Comparison of ENCODE assay signal across 13 mouse cellular contexts in genomic region chr15:82917965-82918364, GRCm38 (mm10).
DNase-seq lines count a peak whose midpoint lies in the region; ATAC-seq and TF ChIP-seq lines count a peak whose summit lies in the region.
"Had no signal": no experiment of that assay in that cellular context is flagged by ENCODE, and none has a peak within 500 bp of the region (broad histone marks: within the 10 kb centered on the region; RNA-seq: fewer than 3 reads in every experiment).

No protein-coding gene starts in this region.

- peaks cover 41% of the 10 kb centered on the region for H3K4me1 ChIP-seq in embryonic facial prominence, embryonic 14.5 days (ENCODE audit: control insufficient read depth, insufficient read depth, low read length)
- H3K4me1 ChIP-seq in hindbrain, embryonic 14.5 days (replicated peaks; ENCODE audit: control insufficient read depth, insufficient read depth, low read length): peaks cover 64% of the 10 kb centered on the region
- H3K4me1 ChIP-seq in neural tube, embryonic 15.5 days: peaks cover 79% of the 10 kb centered on the region
- H3K4me1 ChIP-seq in lung, adult 2 months (ENCODE audit: control insufficient read depth, insufficient read depth, low read length): peaks cover 4% of the 10 kb centered on the region; the same call in 1 of the 2 replicates

- no peak overlapping the region for H3K4me3 ChIP-seq in layer of hippocampus, adult 2 months
- H3K4me3 ChIP-seq in embryonic facial prominence, embryonic 14.5 days (ENCODE audit: low read depth, low read length): no peak overlapping the region
- H3K4me3 ChIP-seq in hindbrain, embryonic 14.5 days (replicated peaks; ENCODE audit: low read length): no peak overlapping the region
- H3K4me3 ChIP-seq in neural tube, embryonic 15.5 days (replicated peaks): no peak overlapping the region
- H3K4me3 ChIP-seq in lung, adult 2 months (replicated peaks; ENCODE audit: extremely low read depth, low read depth, low read length): no peak overlapping the region
- H3K4me3 ChIP-seq: liver, embryonic 13.5 days; myocyte had no signal

- H3K36me3 ChIP-seq in embryonic facial prominence, embryonic 14.5 days (ENCODE audit: control insufficient read depth, insufficient read depth, low read length): no peaks in the 10 kb centered on the region
- H3K36me3 ChIP-seq in hindbrain, embryonic 14.5 days (replicated peaks; ENCODE audit: control insufficient read depth, insufficient read depth): no peaks in the 10 kb centered on the region
- no peaks in the 10 kb centered on the region for H3K36me3 ChIP-seq in neural tube, embryonic 15.5 days
- H3K36me3 ChIP-seq: heart, embryonic 10.5 days; liver, embryonic 13.5 days had no signal

- ATAC-seq in embryonic facial prominence, embryonic 14.5 days (ENCODE audit: low read depth): no peak
- ATAC-seq in hindbrain, embryonic 14.5 days (ENCODE audit: low FRiP score): no peak
- no peak for ATAC-seq in neural tube, embryonic 15.5 days (ENCODE audit: low FRiP score)
- ATAC-seq: Patski had no signal

- TF ChIP-seq CTCF in layer of hippocampus, adult 2 months (conservative IDR thresholded peaks at IDR 0.05): peak; percentile 24; the same call in 1 of the 2 replicates
- no peak for TF ChIP-seq CTCF in lung, adult 2 months (IDR thresholded peaks at IDR 0.05; ENCODE audit: insufficient read depth, low read length)

- H3K27me3 ChIP-seq in embryonic facial prominence, embryonic 14.5 days (replicated peaks; ENCODE audit: control insufficient read depth, insufficient read depth, low read length): peaks cover 4% of the 10 kb centered on the region; the same call in 1 of the 2 replicates
- peaks cover 21% of the 10 kb centered on the region; the same call in 1 of the 2 replicates for H3K27me3 ChIP-seq in hindbrain, embryonic 14.5 days (ENCODE audit: control insufficient read depth, insufficient read depth, low read length)
- peaks cover 21% of the 10 kb centered on the region for H3K27me3 ChIP-seq in neural tube, embryonic 15.5 days (replicated peaks)

- H3K9me3 ChIP-seq in embryonic facial prominence, embryonic 14.5 days (ENCODE audit: control insufficient read depth, low read length): no peaks in the 10 kb centered on the region
- no peaks in the 10 kb centered on the region for H3K9me3 ChIP-seq in hindbrain, embryonic 14.5 days (ENCODE audit: control insufficient read depth, low read length)
- H3K9me3 ChIP-seq in neural tube, embryonic 15.5 days (replicated peaks): no peaks in the 10 kb centered on the region
- H3K9me3 ChIP-seq: heart, embryonic 10.5 days; liver, embryonic 13.5 days had no signal

- no peak for DNase-seq in layer of hippocampus, adult 2 months (ENCODE audit: low spot score in 2 of 2)
- no peak for DNase-seq in layer of hippocampus, postnatal 25 days (ENCODE audit: extremely low spot score in 1 of 2, low spot score in 1 of 2)
- no peak for DNase-seq in embryonic facial prominence, embryonic 14.5 days (ENCODE audit: low spot score)
- DNase-seq in hindbrain, embryonic 14.5 days (ENCODE audit: low spot score): no peak
- DNase-seq in lung, adult 2 months: no peak
- DNase-seq in B cell, adult 2 months: no peak
- DNase-seq: kidney, postnatal 25 days; liver, embryonic 13.5 days; spleen, adult 18-20 months had no signal

- TF ChIP-seq POLR2A in lung, adult 2 months (IDR thresholded peaks at IDR 0.05; ENCODE audit: borderline replicate concordance, extremely low read depth, low read depth, low read length): no peak

- H3K4me2 ChIP-seq in embryonic facial prominence, embryonic 14.5 days (ENCODE audit: low read depth, low read length): peak overlapping the region; percentile 43
- H3K4me2 ChIP-seq in hindbrain, embryonic 14.5 days (replicated peaks): peak overlapping the region; percentile 47
- peak overlapping the region; percentile 54 for H3K4me2 ChIP-seq in neural tube, embryonic 15.5 days
- H3K4me2 ChIP-seq: liver, embryonic 13.5 days had no signal

- WGBS in embryonic facial prominence, embryonic 14.5 days: 52% methylated on average over 3 of the region's 3 CpGs
- WGBS in hindbrain, embryonic 14.5 days: 54% methylated on average over 3 of the region's 3 CpGs
- 58% methylated on average over 3 of the region's 3 CpGs for WGBS in neural tube, embryonic 15.5 days
- WGBS in lung, adult 2 months: 58% methylated on average over 3 of the region's 3 CpGs

- 0 out of 2 replicates have a peak overlapping the region, but pooled peaks have one; percentile 21 for H3K9ac ChIP-seq in embryonic facial prominence, embryonic 14.5 days (ENCODE audit: low read depth, low read length)
- H3K9ac ChIP-seq in hindbrain, embryonic 14.5 days: peak overlapping the region; percentile 41; the same call in 1 of the 2 replicates
- H3K9ac ChIP-seq in neural tube, embryonic 15.5 days (replicated peaks): no peak overlapping the region
- H3K9ac ChIP-seq: liver, embryonic 13.5 days had no signal

- peak overlapping the region; percentile 91 for H3K27ac ChIP-seq in layer of hippocampus, adult 2 months
- H3K27ac ChIP-seq in embryonic facial prominence, embryonic 14.5 days (replicated peaks; ENCODE audit: low read depth, low read length): 0 out of 2 replicates have a peak overlapping the region, but pooled peaks have one; percentile 31
- peak overlapping the region; percentile 88 for H3K27ac ChIP-seq in hindbrain, embryonic 14.5 days
- peak overlapping the region; percentile 85 for H3K27ac ChIP-seq in neural tube, embryonic 15.5 days (replicated peaks)
- H3K27ac ChIP-seq: heart, embryonic 10.5 days; liver, embryonic 13.5 days had no signal

Comparison
In these comparisons a context has a peak if more than half of its experiments do, and no peak if none do; other contexts are left out.
1. H3K27ac ChIP-seq: peak in every context shown above with its lines; median percentile 91 in layer of hippocampus, adult 2 months; 88 in hindbrain, embryonic 14.5 days; 85 in neural tube, embryonic 15.5 days; 31 in embryonic facial prominence, embryonic 14.5 days.